Mouse (Mus musculus): ENCODE measurements around the gene Hdac4.

GRCm38 (mm10) chr1:92142793-92143192, 52.7 kb downstream of the Hdac4 start:
- TF ChIP-seq POLR2A (IDR thresholded peaks at IDR 0.05; ENCODE audit: borderline replicate concordance, extremely low read depth, low read depth, low read length) (no peak), CTCF (IDR thresholded peaks at IDR 0.05; ENCODE audit: insufficient read depth, low read length) (no peak)
